Mouse (Mus musculus) left cerebral cortex, adult 2 months (tissue): ENCODE data around the gene Ddx39. TPM values are rescaled to one million over a fixed set of nuclear protein-coding genes. Genes with fewer than 3 reads are reported as not detected.

Source experiments
- DNase-seq, 2 experiments: peaks; one replicate each; pipeline ENCODE4 v3.0.0; 2021 to 2022; ENCODE audit warnings: low spot score in 2 of 2, mixed read lengths in 1 of 2; ENCODE audit errors: extremely low spot score in 1 of 2
- H3K27ac ChIP-seq: fragments of 200-600 bp; 2 replicates; pipeline ENCODE4 v1.8.1; 2022
- H3K4me3 ChIP-seq: fragments of 200-600 bp; 2 replicates; pipeline ENCODE4 v1.8.1; 2022
- CTCF ChIP-seq: fragments of 200-600 bp; IDR thresholded peaks from 2 replicates; pipeline ENCODE4 v1.8.1; 2022; ENCODE audit warnings: antibody characterized with exemption, mild to moderate bottlenecking, moderate library complexity
- intact Hi-C: fragments of 180-260 bp; cut with DNase I; formaldehyde crosslinking; loops from one replicate; pipeline ENCODE4 v1.15.1; 2025
- total RNA-seq, 2 experiments: library from RNA; stranded (reverse); gene quantifications; 2 replicates each; pipeline ENCODE4 v1.2.3; 2021

Ddx39 gene
- total RNA-seq, 2 experiments from 2014 or later, result 19.9 to 20.2 TPM

GRCm38 (mm10) chr8:83703426-83703825 is 11.6 kb upstream of the Ddx39 start:
- no peak overlapping the region for H3K4me3 ChIP-seq
- intact Hi-C loops, result no loop called here
- no peak for DNase-seq
- TF ChIP-seq CTCF, result no peak
- peak overlapping the region; percentile 22; the same call in 1 of the 2 replicates for H3K27ac ChIP-seq

GRCm38 (mm10) chr8:83706411-83706810 is 8.6 kb upstream of the Ddx39 start:
- Histone ChIP-seq H3K27ac (no peak overlapping the region), H3K4me3 (no peak overlapping the region)
- TF ChIP-seq CTCF, result no peak
- intact Hi-C loops, result no loop called here
- no peak for DNase-seq

- H3K27ac ChIP-seq, result 0 out of 2 replicates have a peak overlapping the region, but pooled peaks have one; percentile 28
- TF ChIP-seq CTCF, result no peak
- no peak overlapping the region for H3K4me3 ChIP-seq
- DNase-seq, result peak in 1 of 2 experiments; percentile 60
- intact Hi-C loops, result no loop called here
These were observed 7.4 kb upstream of the Ddx39 start for GRCm38 (mm10) chr8:83707554-83707953.

GRCm38 (mm10) chr8:83714676-83715030 is 324 bp upstream of the Ddx39 start:
- intact Hi-C loops, result no loop called here
- Histone ChIP-seq H3K4me3 (peak overlapping the region; percentile 95), H3K27ac (peak overlapping the region; percentile 77)
- no peak for TF ChIP-seq CTCF
- DNase-seq, result no peak

- intact Hi-C loops, result no loop called here
- peak overlapping the region; percentile 96 for H3K27ac ChIP-seq
- H3K4me3 ChIP-seq, result peak overlapping the region; percentile 95
- TF ChIP-seq CTCF, result no peak
- no peak for DNase-seq
These were observed 794 bp downstream of the Ddx39 start for GRCm38 (mm10) chr8:83715771-83716170.

GRCm38 (mm10) chr8:83716563-83716962 is 1.6 kb downstream of the Ddx39 start:
- intact Hi-C loops, result no loop called here
- Histone ChIP-seq H3K4me3 (no peak overlapping the region), H3K27ac (no peak overlapping the region)
- DNase-seq, result no peak
- no peak for TF ChIP-seq CTCF

GRCm38 (mm10) chr8:83719048-83719447 is 4.1 kb downstream of the Ddx39 start:
- TF ChIP-seq CTCF, result no peak
- intact Hi-C loops, result no loop called here
- DNase-seq, result no peak
- Histone ChIP-seq H3K27ac (no peak overlapping the region), H3K4me3 (no peak overlapping the region)

GRCm38 (mm10) chr8:83719693-83720092 is 4.7 kb downstream of the Ddx39 start:
- TF ChIP-seq CTCF, result no peak
- Histone ChIP-seq H3K27ac (no peak overlapping the region), H3K4me3 (no peak overlapping the region)
- intact Hi-C loops, result loop anchor here (5.0 kb wide), 1 partner anchor 57 kb away; no protein-coding TSS in a partner anchor
- DNase-seq, result no peak

GRCm38 (mm10) chr8:83721405-83722025 is 6.5 kb downstream of the Ddx39 start:
- no peak for TF ChIP-seq CTCF
- H3K4me3 ChIP-seq, result no peak overlapping the region
- intact Hi-C loops, result loop anchor here (5.0 kb wide), 1 partner anchor 59 kb away; no protein-coding TSS in a partner anchor
- no peak overlapping the region for H3K27ac ChIP-seq
- DNase-seq, result no peak

- intact Hi-C loops, result loop anchor here (5.0 kb wide), 1 partner anchor 60 kb away; no protein-coding TSS in a partner anchor
- DNase-seq, result no peak
These were observed 7.7 kb downstream of the Ddx39 start for GRCm38 (mm10) chr8:83722631-83723030.

GRCm38 (mm10) chr8:83723447-83724083 is 8.6 kb downstream of the Ddx39 start:
- intact Hi-C loops, result loop anchor here (2.0 to 5.0 kb wide), 4 partner anchors 59 to 231 kb away; partner anchors contain the start of genes Asf1b and Gm10644
- no peak overlapping the region for H3K4me3 ChIP-seq
- no peak for DNase-seq
- H3K27ac ChIP-seq, result no peak overlapping the region
- TF ChIP-seq CTCF, result no peak

More at GRCm38 (mm10) chr8:83722631-83723030, 7.7 kb downstream of the Ddx39 start:
- no peak overlapping the region for H3K27ac ChIP-seq
- H3K4me3 ChIP-seq, result no peak overlapping the region
- TF ChIP-seq CTCF, result no peak

GRCm38 (mm10) chr8:83724697-83725482 is 9.9 kb downstream of the Ddx39 start:
- no peak overlapping the region for H3K4me3 ChIP-seq
- peak; percentile 82 to 84 for DNase-seq
- intact Hi-C loops, result loop anchor here (2.0 to 5.0 kb wide), 4 partner anchors 58 to 230 kb away; partner anchors contain the start of genes Asf1b and Gm10644
- H3K27ac ChIP-seq, result no peak overlapping the region
- peak; percentile 91 for TF ChIP-seq CTCF
